Mouse (Mus musculus): ENCODE data around the gene Tert. TPM values are rescaled to one million over a fixed set of nuclear protein-coding genes. Genes with fewer than 3 reads are reported as not detected.

The Tert gene
- polyA plus RNA-seq, 1 experiment from 2014 or later: 4.1 TPM

- H3K4me1 ChIP-seq (replicated peaks; ENCODE audit: control insufficient read depth, insufficient read depth, low read length): no peaks in the 10 kb centered on the region
- H3K9ac ChIP-seq: no peak overlapping the region
- H3K27me3 ChIP-seq (ENCODE audit: control insufficient read depth, insufficient read depth, low read length): no peaks in the 10 kb centered on the region
- H3K4me3 ChIP-seq (replicated peaks; ENCODE audit: low read length): no peak overlapping the region
- no peaks in the 10 kb centered on the region for H3K9me3 ChIP-seq (ENCODE audit: control insufficient read depth, low read length)
- H3K4me2 ChIP-seq (replicated peaks): no peak overlapping the region
- ATAC-seq (ENCODE audit: low FRiP score) (no peak), DNase-seq (ENCODE audit: low spot score) (no peak)
- H3K27ac ChIP-seq: no peak overlapping the region
- 91% methylated on average over 6 of the region's 6 CpGs for WGBS
- no peaks in the 10 kb centered on the region for H3K36me3 ChIP-seq (replicated peaks; ENCODE audit: control insufficient read depth, insufficient read depth)
These were observed 58.8 kb downstream of the Tert start for GRCm38 (mm10) chr13:73685502-73685901.

DNA sequence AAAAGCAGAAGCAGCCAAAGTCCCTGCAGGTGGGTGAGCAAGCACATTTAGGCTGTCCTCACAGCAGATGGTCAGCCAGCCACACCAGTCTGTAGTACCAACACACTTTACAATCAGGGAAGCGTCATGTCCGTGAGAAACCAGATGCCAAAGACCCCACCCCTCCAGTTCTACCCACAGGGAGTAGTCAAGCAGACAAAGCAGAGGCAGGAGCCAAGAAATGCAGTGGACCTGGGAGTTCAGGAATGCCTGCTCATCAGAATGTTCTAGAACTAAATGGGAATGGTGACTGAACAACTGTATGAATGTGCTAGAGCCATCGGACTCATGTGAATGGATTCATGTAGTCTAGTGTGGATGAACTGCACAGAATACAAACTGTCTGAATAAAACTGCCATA, 60.9 kb downstream of the Tert start:
- H3K4me3 ChIP-seq (replicated peaks; ENCODE audit: low read length): no peak overlapping the region
- H3K4me2 ChIP-seq (replicated peaks): no peak overlapping the region
- 70% methylated on average over 3 of the region's 3 CpGs for WGBS
- H3K9ac ChIP-seq: no peak overlapping the region
- H3K27ac ChIP-seq: no peak overlapping the region
- no peaks in the 10 kb centered on the region for H3K9me3 ChIP-seq (ENCODE audit: control insufficient read depth, low read length)
- H3K36me3 ChIP-seq (replicated peaks; ENCODE audit: control insufficient read depth, insufficient read depth): no peaks in the 10 kb centered on the region
- no peaks in the 10 kb centered on the region for H3K4me1 ChIP-seq (replicated peaks; ENCODE audit: control insufficient read depth, insufficient read depth, low read length)
- DNase-seq (ENCODE audit: low spot score) (no peak), ATAC-seq (ENCODE audit: low FRiP score) (no peak)
- no peaks in the 10 kb centered on the region for H3K27me3 ChIP-seq (ENCODE audit: control insufficient read depth, insufficient read depth, low read length)

- Histone ChIP-seq H3K9ac (no peak overlapping the region), H3K27me3 (ENCODE audit: control insufficient read depth, insufficient read depth, low read length) (no peaks in the 10 kb centered on the region), H3K36me3 (replicated peaks; ENCODE audit: control insufficient read depth, insufficient read depth) (no peaks in the 10 kb centered on the region), H3K4me1 (replicated peaks; ENCODE audit: control insufficient read depth, insufficient read depth, low read length) (no peaks in the 10 kb centered on the region), H3K4me2 (replicated peaks) (no peak overlapping the region), H3K4me3 (replicated peaks; ENCODE audit: low read length) (no peak overlapping the region), H3K27ac (no peak overlapping the region), H3K9me3 (ENCODE audit: control insufficient read depth, low read length) (no peaks in the 10 kb centered on the region)
- DNase-seq (ENCODE audit: low spot score): no peak
- no peak for ATAC-seq (ENCODE audit: low FRiP score)
- 82% methylated on average over 4 of the region's 4 CpGs for WGBS
These were observed 62.2 kb downstream of the Tert start for GRCm38 (mm10) chr13:73688934-73689333.

GRCm38 (mm10) chr13:73692249-73692868, 65.6 kb downstream of the Tert start:
- ATAC-seq (ENCODE audit: low FRiP score) (peak; percentile 66; the same call in 1 of the 2 replicates), DNase-seq (ENCODE audit: low spot score) (peak; percentile 57)
- H3K27me3 ChIP-seq (ENCODE audit: control insufficient read depth, insufficient read depth, low read length): no peaks in the 10 kb centered on the region
- 29% methylated on average over 10 of the region's 10 CpGs for WGBS
- H3K9me3 ChIP-seq (ENCODE audit: control insufficient read depth, low read length): no peaks in the 10 kb centered on the region
- no peak overlapping the region for H3K4me3 ChIP-seq (replicated peaks; ENCODE audit: low read length)
- H3K4me1 ChIP-seq (replicated peaks; ENCODE audit: control insufficient read depth, insufficient read depth, low read length): no peaks in the 10 kb centered on the region
- H3K27ac ChIP-seq: no peak overlapping the region
- no peak overlapping the region for H3K9ac ChIP-seq
- no peaks in the 10 kb centered on the region for H3K36me3 ChIP-seq (replicated peaks; ENCODE audit: control insufficient read depth, insufficient read depth)
- H3K4me2 ChIP-seq (replicated peaks): no peak overlapping the region

GRCm38 (mm10) chr13:73693333-73693732, 66.6 kb downstream of the Tert start:
- ATAC-seq (ENCODE audit: low FRiP score) (no peak), DNase-seq (ENCODE audit: low spot score) (no peak)
- H3K4me2 ChIP-seq (replicated peaks): no peak overlapping the region
- H3K4me1 ChIP-seq (replicated peaks; ENCODE audit: control insufficient read depth, insufficient read depth, low read length): no peaks in the 10 kb centered on the region
- H3K4me3 ChIP-seq (replicated peaks; ENCODE audit: low read length): no peak overlapping the region
- H3K9me3 ChIP-seq (ENCODE audit: control insufficient read depth, low read length): no peaks in the 10 kb centered on the region
- no peak overlapping the region for H3K27ac ChIP-seq
- H3K9ac ChIP-seq: no peak overlapping the region
- H3K27me3 ChIP-seq (ENCODE audit: control insufficient read depth, insufficient read depth, low read length): no peaks in the 10 kb centered on the region
- WGBS: 67% methylated on average over 2 of the region's 2 CpGs
- no peaks in the 10 kb centered on the region for H3K36me3 ChIP-seq (replicated peaks; ENCODE audit: control insufficient read depth, insufficient read depth)

DNA sequence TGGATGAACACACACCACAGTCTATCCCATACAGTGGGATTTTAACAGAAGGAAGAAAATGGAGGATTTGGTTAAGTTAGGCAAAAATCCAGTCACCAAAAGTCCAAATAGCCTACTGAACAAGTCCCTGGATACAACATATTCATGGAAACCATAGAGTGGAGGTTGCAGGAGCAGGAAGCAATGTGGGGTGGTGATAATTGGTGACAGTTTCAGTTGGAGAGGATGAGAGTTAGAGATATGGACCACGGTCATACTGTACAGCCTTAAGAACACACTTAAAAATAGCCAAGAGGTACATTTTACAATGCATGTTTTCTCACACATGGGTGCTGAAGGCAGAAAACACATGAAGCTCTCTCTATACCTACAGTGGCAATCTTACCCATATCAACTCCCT, 68.3 kb downstream of the Tert start:
- Histone ChIP-seq H3K36me3 (replicated peaks; ENCODE audit: control insufficient read depth, insufficient read depth) (no peaks in the 10 kb centered on the region), H3K27ac (no peak overlapping the region), H3K9me3 (ENCODE audit: control insufficient read depth, low read length) (no peaks in the 10 kb centered on the region), H3K4me3 (replicated peaks; ENCODE audit: low read length) (no peak overlapping the region), H3K4me2 (replicated peaks) (no peak overlapping the region), H3K4me1 (replicated peaks; ENCODE audit: control insufficient read depth, insufficient read depth, low read length) (no peaks in the 10 kb centered on the region), H3K9ac (no peak overlapping the region), H3K27me3 (ENCODE audit: control insufficient read depth, insufficient read depth, low read length) (no peaks in the 10 kb centered on the region)
- no peak for DNase-seq (ENCODE audit: low spot score)
- WGBS: 100% methylated on average over 1 of the region's 1 CpGs
- no peak for ATAC-seq (ENCODE audit: low FRiP score)

GRCm38 (mm10) chr13:73696529-73696928, 69.8 kb downstream of the Tert start:
- H3K9me3 ChIP-seq (ENCODE audit: control insufficient read depth, low read length): no peaks in the 10 kb centered on the region
- no peak overlapping the region for H3K9ac ChIP-seq
- H3K27me3 ChIP-seq (ENCODE audit: control insufficient read depth, insufficient read depth, low read length): no peaks in the 10 kb centered on the region
- H3K27ac ChIP-seq: no peak overlapping the region
- WGBS: 85% methylated on average over 3 of the region's 3 CpGs
- no peak for ATAC-seq (ENCODE audit: low FRiP score)
- no peak overlapping the region for H3K4me3 ChIP-seq (replicated peaks; ENCODE audit: low read length)
- no peaks in the 10 kb centered on the region for H3K36me3 ChIP-seq (replicated peaks; ENCODE audit: control insufficient read depth, insufficient read depth)
- H3K4me1 ChIP-seq (replicated peaks; ENCODE audit: control insufficient read depth, insufficient read depth, low read length): no peaks in the 10 kb centered on the region
- DNase-seq (ENCODE audit: low spot score): no peak
- no peak overlapping the region for H3K4me2 ChIP-seq (replicated peaks)

Other genes starting within 250 kb of the Tert start
- 77.3 and 95.0 TPM in 2 replicates for gene Lpcat1, start 159.7 kb upstream of the Tert start, polyA plus RNA-seq (2014; fragmentation: Nextera tagmentation; extraction: Ambion mirVana)
- gene Slc6a3, start 90.2 kb upstream of the Tert start, polyA plus RNA-seq (2014; fragmentation: Nextera tagmentation; extraction: Ambion mirVana): 0.16 and 0.33 TPM in 2 replicates
- gene Clptm1l, start 22.9 kb upstream of the Tert start, polyA plus RNA-seq (2014; fragmentation: Nextera tagmentation; extraction: Ambion mirVana): 147 and 157 TPM in 2 replicates
- not detected in 2 replicates for gene Slc6a18, start 51.1 kb downstream of the Tert start, polyA plus RNA-seq (2014; fragmentation: Nextera tagmentation; extraction: Ambion mirVana)
- 0.25 and 0.46 TPM in 2 replicates for gene Slc6a19, start 78.0 kb downstream of the Tert start, polyA plus RNA-seq (2014; fragmentation: Nextera tagmentation; extraction: Ambion mirVana)
- 10.5 and 10.6 TPM in 2 replicates for gene Slc12a7, start 106.2 kb downstream of the Tert start, polyA plus RNA-seq (2014; fragmentation: Nextera tagmentation; extraction: Ambion mirVana)
- 13.2 and 13.3 TPM in 2 replicates for gene Nkd2, start 220.7 kb downstream of the Tert start, polyA plus RNA-seq (2014; fragmentation: Nextera tagmentation; extraction: Ambion mirVana)

All from hindbrain, embryonic 14.5 days (tissue).